Mouse (Mus musculus): ENCODE measurements around the gene Hist1h1t.

DNA sequence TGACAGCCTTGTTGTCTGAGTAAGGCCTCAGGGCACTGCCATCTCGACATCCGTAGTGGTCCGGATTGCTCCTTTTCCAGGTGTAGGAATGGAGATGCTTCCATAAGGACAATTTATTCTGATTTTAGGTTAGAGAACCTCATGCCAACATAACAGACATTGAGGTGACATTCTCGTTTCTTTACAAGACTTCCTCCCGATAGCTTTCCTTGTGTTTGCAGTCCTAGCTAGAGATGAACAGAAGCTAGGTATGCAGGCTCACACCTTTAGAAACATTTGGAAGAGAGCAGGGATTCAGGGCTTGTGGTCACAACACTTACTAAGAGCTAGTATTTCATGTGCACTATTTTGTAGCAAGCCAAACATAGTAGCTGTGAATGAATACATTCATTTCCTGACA is 47.6 kb downstream of the Hist1h1t start:
- TF ChIP-seq CTCF (IDR thresholded peaks at IDR 0.05; ENCODE audit: borderline replicate concordance, insufficient read depth, low read length), result no peak
- no peak for TF ChIP-seq POLR2A (IDR thresholded peaks at IDR 0.05; ENCODE audit: low read depth, low read length)
